Mouse (Mus musculus) embryonic facial prominence, embryonic 10.5 days (tissue): ENCODE data around the gene Gak. TPM values are rescaled to one million over a fixed set of nuclear protein-coding genes. Genes with fewer than 3 reads are reported as not detected.

ENCODE experiments used
- DNase-seq: peaks from one replicate; pipeline ENCODE4 v3.0.0-alpha.2; 2017; ENCODE audit warnings: low spot score
- H3K27ac ChIP-seq: fragments of 300-500 bp; sonication (generic); replicated peaks from 2 replicates; pipeline ENCODE4 v1.5.1; 2016; ENCODE audit warnings: mild to moderate bottlenecking
- H3K27me3 ChIP-seq: fragments of 300-500 bp; sonication (generic); replicated peaks from 2 replicates; pipeline ENCODE4 v1.6.1; 2016; ENCODE audit warnings: low read depth, mild to moderate bottlenecking; ENCODE audit not compliant: poor library complexity, severe bottlenecking
- H3K36me3 ChIP-seq: fragments of 300-500 bp; sonication (generic); replicated peaks from 2 replicates; pipeline ENCODE4 v1.6.1; 2016; ENCODE audit warnings: mild to moderate bottlenecking, moderate library complexity
- H3K4me1 ChIP-seq: fragments of 300-500 bp; sonication (generic); 2 replicates; pipeline ENCODE4 v1.6.1; 2016
- H3K4me3 ChIP-seq: fragments of 300-500 bp; sonication (generic); 2 replicates; pipeline ENCODE4 v1.5.1; 2016; ENCODE audit warnings: mild to moderate bottlenecking, moderate library complexity
- H3K9me3 ChIP-seq: fragments of 300-500 bp; sonication (generic); 2 replicates; pipeline ENCODE4 v1.6.1; 2016; ENCODE audit warnings: mild to moderate bottlenecking
- WGBS: fragments of 180-500 bp; shearing (Covaris S2); methylation state at CpG from one replicate; pipeline ENCODE4 v1.1.7; 2016; 5-methylcytosine and 5-hydroxymethylcytosine counted together
- polyA plus RNA-seq: library from polyadenylated mRNA; unstranded; fragments of >200 nt; fragmentation: Nextera tagmentation; extraction: Ambion mirVana; gene quantifications from 2 replicates; pipeline ENCODE4 v1.2.1, GENCODE M21; 2016

The Gak gene
- polyA plus RNA-seq, 1 experiment from 2014 or later = 63.5 TPM

DNA sequence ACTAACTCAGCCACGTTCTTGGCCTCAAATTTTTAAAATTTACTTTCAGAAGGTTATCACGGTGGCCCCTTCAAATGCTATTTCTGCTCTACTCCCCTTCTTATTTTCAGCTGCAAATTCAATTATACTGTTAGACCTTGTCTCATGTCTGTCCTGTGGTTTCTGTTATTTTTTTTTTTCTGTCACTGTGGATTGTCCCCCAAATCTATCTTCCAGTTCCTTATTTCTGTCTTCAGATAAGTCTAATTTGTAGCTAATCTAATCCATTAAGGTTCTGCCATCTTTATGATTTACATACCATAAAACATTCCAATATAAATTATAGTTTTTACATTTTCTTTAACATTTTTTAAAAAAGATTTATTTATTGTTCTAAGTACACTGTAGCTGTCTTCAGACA is 37.8 kb upstream of the Gak start:
- no peak for DNase-seq
- no peak overlapping the region for H3K27ac ChIP-seq
- WGBS = 74% methylated on average over 2 of the region's 2 CpGs

DNA sequence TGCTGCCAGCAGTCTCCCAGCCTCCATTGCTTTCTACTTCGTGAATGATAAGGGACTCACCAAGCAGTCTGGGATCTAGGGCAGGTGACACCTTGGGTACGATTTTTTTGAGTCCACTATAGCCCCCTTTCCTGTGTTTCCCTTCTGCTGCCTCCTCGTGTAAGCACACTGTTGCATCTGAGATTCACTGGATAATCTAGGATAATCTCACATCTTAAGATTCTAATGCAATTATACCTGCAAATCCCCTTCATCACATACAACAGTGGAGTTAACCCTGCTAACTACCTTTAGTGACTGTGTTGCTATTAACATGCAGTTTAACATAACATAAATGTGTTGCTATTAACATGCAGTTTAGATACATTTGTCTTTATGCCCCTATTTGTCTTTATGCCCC is 35.5 kb upstream of the Gak start:
- no peaks in the 10 kb centered on the region for H3K36me3 ChIP-seq
- DNase-seq = no peak
- 47% methylated on average over 3 of the region's 3 CpGs for WGBS

More for the DNA sequence above, 37.8 kb upstream of the Gak start:
- Histone ChIP-seq H3K9me3 (no peaks in the 10 kb centered on the region), H3K4me3 (no peak overlapping the region), H3K4me1 (peaks cover 20% of the 10 kb centered on the region), H3K36me3 (peaks cover 14% of the 10 kb centered on the region), H3K27me3 (peaks cover 6% of the 10 kb centered on the region; the same call in 1 of the 2 replicates)

DNA sequence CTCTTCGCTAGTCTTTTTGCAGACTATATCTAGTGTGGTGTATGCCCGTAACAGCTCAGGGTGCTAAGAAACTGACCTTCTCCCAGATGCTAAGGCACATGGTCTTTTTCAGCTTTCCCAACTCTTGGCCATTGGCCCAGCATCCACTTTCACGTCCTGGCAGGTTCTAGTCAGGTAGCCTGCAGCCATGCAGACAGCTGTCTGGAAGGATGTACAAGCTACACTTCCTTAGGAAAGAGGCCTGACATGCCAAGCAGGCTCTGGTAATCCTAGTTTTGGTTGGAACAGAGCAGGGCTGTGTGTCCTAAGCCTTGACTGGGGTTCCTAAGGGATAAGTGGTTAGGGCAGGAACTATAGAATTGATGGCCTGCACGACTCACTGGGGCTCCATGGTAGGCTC is 33.2 kb upstream of the Gak start:
- Histone ChIP-seq H3K36me3 (peaks cover 9% of the 10 kb centered on the region; the same call in 1 of the 2 replicates), H3K27me3 (peaks cover 6% of the 10 kb centered on the region; the same call in 1 of the 2 replicates), H3K4me1 (peaks cover 20% of the 10 kb centered on the region), H3K9me3 (no peaks in the 10 kb centered on the region), H3K27ac (no peak overlapping the region), H3K4me3 (no peak overlapping the region)
- no peak for DNase-seq
- WGBS = 86% methylated on average over 4 of the region's 4 CpGs

More for the DNA sequence above, 35.5 kb upstream of the Gak start:
- no peaks in the 10 kb centered on the region for H3K9me3 ChIP-seq
- peaks cover 22% of the 10 kb centered on the region for H3K4me1 ChIP-seq
- peaks cover 6% of the 10 kb centered on the region; the same call in 1 of the 2 replicates for H3K27me3 ChIP-seq
- H3K27ac ChIP-seq = no peak overlapping the region
- no peak overlapping the region for H3K4me3 ChIP-seq

DNA sequence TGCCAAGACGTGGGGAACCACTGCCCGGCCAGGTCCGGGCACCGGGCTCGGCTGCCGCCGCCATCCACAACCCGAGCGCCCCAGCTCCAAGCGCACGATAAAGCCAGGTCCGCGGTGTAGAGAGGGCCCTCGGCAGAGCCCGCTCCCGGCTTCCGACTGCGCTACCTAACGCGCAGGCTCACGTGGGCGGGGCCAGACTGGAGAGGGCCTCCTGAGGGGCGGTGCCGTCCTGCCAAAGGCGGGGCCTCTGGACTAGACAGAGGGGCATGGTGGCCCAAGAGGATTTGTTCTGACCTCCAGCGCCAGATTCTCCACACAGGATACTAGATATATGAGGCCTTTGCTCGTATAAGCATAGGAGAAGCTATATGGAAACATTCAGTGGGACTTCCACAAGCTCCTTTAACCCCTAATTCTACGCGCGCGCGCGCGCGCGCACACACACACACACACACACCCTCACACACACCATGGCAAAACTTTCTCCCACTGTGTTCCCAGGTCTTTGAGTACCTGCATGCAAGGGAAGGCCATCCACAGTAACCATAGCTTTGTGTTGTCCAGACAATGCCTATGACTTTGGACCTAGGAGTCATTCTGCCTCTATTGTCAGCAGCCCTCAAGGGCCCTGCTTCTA is 31.2 kb upstream of the Gak start:
- H3K27me3 ChIP-seq = peaks cover 6% of the 10 kb centered on the region; the same call in 1 of the 2 replicates
- H3K9me3 ChIP-seq = no peaks in the 10 kb centered on the region
- WGBS = 14% methylated on average over 36 of the region's 36 CpGs
- peaks cover 27% of the 10 kb centered on the region for H3K36me3 ChIP-seq
- peaks cover 20% of the 10 kb centered on the region for H3K4me1 ChIP-seq
- peak overlapping the region; percentile 86 for H3K27ac ChIP-seq
- H3K4me3 ChIP-seq = peak overlapping the region; percentile 81
- DNase-seq = peak; percentile 92

DNA sequence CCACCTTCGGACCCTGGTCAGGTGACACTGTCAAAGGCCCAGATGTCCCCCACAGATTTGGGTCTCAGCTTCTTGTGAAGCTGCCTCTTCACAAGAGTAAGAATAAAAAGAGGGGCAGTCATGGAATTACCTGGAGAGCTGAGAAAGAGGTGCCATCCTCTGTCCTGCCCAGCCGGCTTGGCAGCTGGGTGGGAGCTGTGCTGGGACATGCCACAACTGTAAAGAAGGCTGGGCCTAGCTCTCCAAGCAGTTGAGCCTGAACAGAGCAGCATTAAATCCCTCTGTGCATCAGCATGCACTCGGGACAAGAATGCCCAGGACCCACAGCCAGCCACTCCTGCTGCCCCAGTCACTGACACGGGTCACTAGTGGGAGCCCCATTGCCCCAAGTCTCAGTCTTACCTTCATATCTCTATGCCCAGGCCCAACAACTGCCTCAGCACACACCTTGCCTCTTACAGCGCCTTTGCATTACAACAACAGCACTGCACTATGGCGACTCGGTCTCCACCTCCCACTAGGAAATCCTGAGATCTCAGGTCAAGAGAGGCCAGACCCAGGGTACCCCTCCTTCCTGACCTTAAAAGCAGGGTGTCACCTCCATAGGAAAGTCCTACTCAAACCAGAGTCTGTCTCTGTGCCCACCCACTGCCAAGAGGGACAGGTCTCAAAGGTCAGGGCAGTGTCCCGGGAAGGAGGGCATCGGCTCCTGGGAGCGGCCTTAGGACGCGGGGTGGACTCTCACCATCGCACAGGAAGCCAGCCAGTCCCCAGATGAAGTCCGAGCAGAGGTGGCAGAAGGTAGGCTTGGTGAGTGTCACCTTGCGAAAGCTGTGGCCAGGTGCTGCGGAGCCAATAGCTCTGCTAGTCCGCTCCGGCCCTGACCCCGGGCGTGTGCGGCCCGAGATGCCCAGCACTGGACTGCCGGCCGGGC is 30.4 kb upstream of the Gak start, which contains the start of gene Idua:
Gene Idua, plus strand, starts transcription at position 634 of the 934 bp plus-strand sequence.
- 11% methylated on average over 24 of the region's 24 CpGs for WGBS
- Histone ChIP-seq H3K27ac (peak within 1 kb of the TSS; percentile 86), H3K36me3 (peaks cover 35% of the 10 kb centered on the region), H3K4me3 (peak within 1 kb of the TSS; percentile 81), H3K9me3 (no peaks in the 10 kb centered on the region), H3K27me3 (peaks cover 6% of the 10 kb centered on the region; the same call in 1 of the 2 replicates), H3K4me1 (peaks cover 20% of the 10 kb centered on the region)
- DNase-seq = peak; percentile 16

DNA sequence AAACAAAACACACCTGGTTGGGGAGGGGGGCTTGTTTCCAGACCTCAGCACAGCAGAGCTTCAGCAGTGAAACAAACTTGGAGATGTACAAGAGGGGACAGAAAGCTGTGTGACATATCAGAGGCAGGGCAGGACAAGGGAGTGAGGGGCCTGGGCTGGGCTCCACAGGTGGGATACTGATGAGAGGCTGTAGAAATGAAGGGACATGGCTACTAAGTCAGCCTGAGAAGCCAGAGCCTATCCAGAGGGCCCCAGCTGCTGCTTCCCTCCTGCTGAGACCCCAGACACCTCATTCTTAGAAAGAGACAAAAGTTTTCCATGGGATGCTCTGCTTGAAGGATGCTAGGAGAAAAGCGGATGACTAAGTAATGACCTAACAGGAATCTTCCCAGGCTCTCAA is 29.1 kb upstream of the Gak start:
- Histone ChIP-seq H3K4me3 (no peak overlapping the region), H3K36me3 (peaks cover 48% of the 10 kb centered on the region), H3K9me3 (no peaks in the 10 kb centered on the region), H3K27me3 (peaks cover 6% of the 10 kb centered on the region; the same call in 1 of the 2 replicates), H3K4me1 (peaks cover 20% of the 10 kb centered on the region), H3K27ac (no peak overlapping the region)
- 79% methylated on average over 1 of the region's 1 CpGs for WGBS
- no peak for DNase-seq

DNA sequence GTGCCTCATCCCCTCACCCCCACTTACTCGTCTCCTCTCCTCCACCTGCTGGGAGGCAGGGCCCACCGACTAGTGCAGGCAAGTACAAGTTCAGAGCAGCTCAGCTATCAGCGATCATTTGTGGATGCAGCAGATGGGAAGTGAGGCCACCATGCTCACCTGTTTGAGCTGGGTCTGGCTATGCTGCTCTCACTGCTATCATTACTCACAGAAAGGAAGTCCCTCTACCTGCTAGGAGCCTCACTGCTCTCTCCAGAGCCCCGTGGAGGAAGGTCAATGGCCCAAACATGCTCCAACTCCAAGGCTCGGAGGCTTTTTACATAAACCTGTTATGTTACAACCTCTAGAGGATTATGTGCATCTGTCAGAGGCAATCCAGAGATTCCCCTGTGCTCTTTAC is 27.9 kb upstream of the Gak start:
- H3K27me3 ChIP-seq = no peaks in the 10 kb centered on the region
- DNase-seq = no peak
- H3K27ac ChIP-seq = no peak overlapping the region
- no peaks in the 10 kb centered on the region for H3K9me3 ChIP-seq
- 85% methylated on average over 5 of the region's 5 CpGs for WGBS
- peaks cover 20% of the 10 kb centered on the region for H3K4me1 ChIP-seq
- peaks cover 60% of the 10 kb centered on the region for H3K36me3 ChIP-seq
- no peak overlapping the region for H3K4me3 ChIP-seq

DNA sequence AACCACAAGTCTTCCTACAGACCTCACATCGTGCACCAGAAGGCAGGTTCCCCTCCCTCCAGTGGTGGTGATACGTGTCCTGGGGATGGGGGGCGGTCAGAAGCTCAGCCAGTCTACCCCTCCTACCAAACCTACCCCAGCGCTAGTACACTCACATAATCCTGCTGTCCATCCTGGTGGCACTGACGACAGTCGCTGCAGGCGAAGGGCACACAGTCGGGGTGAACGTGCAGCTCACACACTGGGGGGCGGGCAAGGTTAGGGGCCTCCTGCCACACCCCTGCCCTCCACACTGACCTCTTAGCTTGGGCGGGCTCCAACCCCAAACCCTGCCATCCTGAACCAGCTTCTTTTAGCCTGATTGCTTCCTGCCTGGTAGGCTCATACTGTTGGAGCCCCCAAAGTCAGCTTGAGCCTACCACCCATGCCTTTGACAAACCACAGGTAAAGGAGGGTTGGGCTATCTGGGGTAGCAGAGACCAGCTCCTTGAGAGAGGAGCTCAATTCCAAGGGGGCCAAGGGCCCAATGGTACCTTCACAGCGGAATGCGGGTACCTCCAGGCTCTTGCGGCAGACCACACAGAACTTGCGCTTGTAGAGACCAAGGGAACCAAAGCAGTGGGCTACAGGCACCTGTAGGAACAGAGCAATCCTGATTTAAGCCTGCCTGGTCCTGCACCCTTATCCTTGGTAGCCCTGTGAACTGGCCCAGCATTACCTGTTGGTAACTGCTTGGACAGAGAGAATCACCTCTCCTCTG is 26.5 kb upstream of the Gak start:
- WGBS = 94% methylated on average over 15 of the region's 15 CpGs

DNA sequence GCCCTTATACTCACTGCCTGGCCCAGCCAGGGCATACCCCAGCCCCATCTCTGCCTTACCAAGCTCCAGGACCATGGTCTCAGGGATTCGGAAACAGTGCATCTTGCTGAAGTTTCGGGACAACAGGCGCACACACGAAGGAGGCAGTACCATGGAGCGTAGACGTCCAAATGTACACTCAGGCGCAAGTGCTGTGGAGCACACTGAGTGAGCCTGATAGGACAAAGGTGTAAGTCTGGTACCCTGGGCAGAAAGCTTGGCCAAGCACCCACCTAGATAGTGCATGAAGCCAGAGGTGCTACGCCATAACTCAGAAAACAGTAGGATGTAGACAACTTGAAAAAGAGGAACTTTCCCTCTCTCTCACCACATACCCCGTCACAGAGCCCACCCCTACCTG is 25.8 kb upstream of the Gak start:
- no peak for DNase-seq
- WGBS = 96% methylated on average over 9 of the region's 9 CpGs
- peaks cover 15% of the 10 kb centered on the region for H3K4me1 ChIP-seq
- H3K27ac ChIP-seq = no peak overlapping the region
- H3K9me3 ChIP-seq = no peaks in the 10 kb centered on the region
- no peak overlapping the region for H3K4me3 ChIP-seq
- peaks cover 77% of the 10 kb centered on the region for H3K36me3 ChIP-seq
- H3K27me3 ChIP-seq = no peaks in the 10 kb centered on the region

More for the DNA sequence above, 26.5 kb upstream of the Gak start:
- Histone ChIP-seq H3K27me3 (no peaks in the 10 kb centered on the region), H3K4me1 (peaks cover 18% of the 10 kb centered on the region), H3K36me3 (peaks cover 70% of the 10 kb centered on the region), H3K4me3 (no peak overlapping the region), H3K9me3 (no peaks in the 10 kb centered on the region), H3K27ac (no peak overlapping the region)
- no peak for DNase-seq

DNA sequence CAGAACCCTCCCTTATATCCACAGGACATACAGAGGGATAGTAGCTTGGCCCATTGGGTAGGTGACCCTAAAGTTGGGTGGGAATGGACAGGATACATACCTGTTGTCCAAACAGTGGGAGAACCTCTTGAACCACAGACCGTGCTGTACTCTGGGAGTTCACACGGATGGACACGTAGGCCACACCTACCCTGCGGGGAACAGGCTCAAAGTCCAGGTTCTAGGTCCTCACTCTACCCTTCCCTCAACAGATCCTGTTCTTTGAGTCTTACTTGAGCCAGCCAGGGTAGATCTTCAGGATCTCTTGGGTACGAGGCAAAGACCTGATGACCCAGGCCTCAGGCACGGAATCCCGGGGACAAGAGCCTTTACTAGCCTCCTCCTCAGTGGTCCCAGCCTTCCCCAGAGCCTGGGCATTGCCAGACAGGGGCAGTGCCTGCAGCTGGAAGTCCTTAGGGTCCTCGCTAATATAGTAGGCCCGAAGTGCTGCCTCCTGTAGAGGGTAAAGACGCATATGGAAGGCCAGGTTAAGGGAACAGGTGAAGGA is 25.0 kb upstream of the Gak start:
- Histone ChIP-seq H3K27me3 (no peaks in the 10 kb centered on the region), H3K36me3 (peaks cover 85% of the 10 kb centered on the region), H3K9me3 (no peaks in the 10 kb centered on the region), H3K27ac (no peak overlapping the region), H3K4me1 (peaks cover 7% of the 10 kb centered on the region), H3K4me3 (no peak overlapping the region)
- 94% methylated on average over 10 of the region's 10 CpGs for WGBS
- DNase-seq = no peak

DNA sequence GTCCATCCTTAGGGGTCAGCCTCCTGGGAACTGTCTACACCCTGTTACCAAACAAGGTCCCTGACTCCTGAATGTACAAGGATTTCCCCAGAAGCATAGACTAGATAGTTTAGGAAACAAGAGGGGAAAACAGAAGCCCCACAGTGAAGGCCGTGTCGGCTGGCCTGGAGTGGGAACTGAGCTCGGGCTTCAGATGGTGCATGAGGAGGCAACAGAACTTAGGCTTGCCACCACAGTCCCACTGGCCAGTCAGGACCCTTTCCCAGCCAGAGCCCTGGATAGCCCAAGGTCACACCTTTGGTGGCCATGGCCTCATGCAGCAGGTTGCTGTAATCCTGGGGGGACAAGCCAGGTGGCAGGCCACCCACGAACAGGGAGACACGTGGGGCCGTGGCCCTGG is 23.8 kb upstream of the Gak start:
- Histone ChIP-seq H3K27me3 (no peaks in the 10 kb centered on the region), H3K9me3 (no peaks in the 10 kb centered on the region), H3K27ac (no peak overlapping the region), H3K36me3 (peaks cover 94% of the 10 kb centered on the region), H3K4me3 (no peak overlapping the region), H3K4me1 (no peaks in the 10 kb centered on the region)
- DNase-seq = no peak
- 89% methylated on average over 6 of the region's 6 CpGs for WGBS

DNA sequence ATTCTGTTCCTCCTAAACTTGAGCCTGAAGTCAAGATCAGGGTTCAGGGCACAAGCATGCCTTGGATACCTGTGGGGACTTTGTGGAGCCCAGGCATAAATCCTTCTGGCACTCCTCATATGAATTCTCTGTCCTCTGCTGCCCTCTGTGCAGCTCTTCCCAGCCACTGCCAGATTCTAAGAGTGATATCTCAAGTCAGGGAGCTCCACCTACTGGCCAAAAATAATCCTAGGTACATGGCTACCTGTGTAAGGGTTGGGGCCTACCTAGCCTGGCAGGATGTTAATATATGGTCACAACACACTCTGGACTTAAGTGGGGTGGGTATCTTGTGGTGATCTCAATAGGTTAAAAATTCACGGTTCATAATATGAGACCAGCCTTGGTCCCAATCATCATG is 22.3 kb upstream of the Gak start:
- peak; percentile 47 for DNase-seq
- no peaks in the 10 kb centered on the region for H3K4me1 ChIP-seq
- H3K4me3 ChIP-seq = no peak overlapping the region
- H3K9me3 ChIP-seq = no peaks in the 10 kb centered on the region
- 61% methylated on average over 1 of the region's 1 CpGs for WGBS
- peaks cover 94% of the 10 kb centered on the region for H3K36me3 ChIP-seq
- H3K27ac ChIP-seq = no peak overlapping the region
- H3K27me3 ChIP-seq = no peaks in the 10 kb centered on the region
